Mouse (Mus musculus) liver, adult 2 months (tissue): ENCODE measurements around the gene Pxk. TPM values are rescaled to one million over a fixed set of nuclear protein-coding genes. Genes with fewer than 3 reads are reported as not detected.
A peak's percentile ranks its signal among the peaks of the same experiment; 100 is the strongest.
"Not testable (repeated sequence)": the region's sequence is repeated elsewhere in the genome, so short reads cannot be mapped to it uniquely, and the experiment has no call there.

Experiments
- DNase-seq: peaks from one replicate; pipeline ENCODE4 v3.0.0-alpha.2; 2011; ENCODE audit warnings: low read depth, low spot score; ENCODE audit errors: extremely low read depth
- H3K27ac ChIP-seq: fragments of 200-500 bp; replicated peaks from 2 replicates; pipeline ENCODE4 v1.5.1; 2012; ENCODE audit warnings: low read depth, mild to moderate bottlenecking, control low read depth, inconsistent platforms, low read length; ENCODE audit not compliant: insufficient read depth
- H3K27me3 ChIP-seq: fragments of 200-500 bp; 2 replicates; pipeline ENCODE4 v1.6.1; 2012; ENCODE audit warnings: mild to moderate bottlenecking, moderate library complexity, low read length, inconsistent platforms; ENCODE audit not compliant: control insufficient read depth, insufficient read depth
- H3K36me3 ChIP-seq: fragments of 200-500 bp; 2 replicates; pipeline ENCODE4 v1.6.1; 2012; ENCODE audit warnings: low read length, inconsistent platforms; ENCODE audit not compliant: control insufficient read depth, insufficient read depth
- H3K4me1 ChIP-seq: fragments of 200-500 bp; 2 replicates; pipeline ENCODE4 v1.6.1; 2011; ENCODE audit warnings: low read length; ENCODE audit not compliant: control insufficient read depth, insufficient read depth
- H3K4me3 ChIP-seq: fragments of 200-500 bp; 2 replicates; pipeline ENCODE4 v1.5.1; 2011; ENCODE audit warnings: low read depth, mild to moderate bottlenecking, control low read depth, low read length, moderate library complexity; ENCODE audit not compliant: insufficient read depth
- H3K79me2 ChIP-seq: fragments of 200-500 bp; 2 replicates; pipeline ENCODE4 v1.6.1; 2012; ENCODE audit warnings: inconsistent platforms, mild to moderate bottlenecking, low read length, moderate library complexity; ENCODE audit not compliant: control insufficient read depth, insufficient read depth
- H3K9ac ChIP-seq: fragments of 200-500 bp; 2 replicates; pipeline ENCODE4 v1.6.1; 2012; ENCODE audit warnings: low read depth, mild to moderate bottlenecking, control low read depth, inconsistent platforms, low read length
- CTCF ChIP-seq: fragments of 200-500 bp; IDR thresholded peaks from 2 replicates; pipeline ENCODE4 v1.5.1; 2011; ENCODE audit warnings: low read depth, low read length, control low read depth
- POLR2A ChIP-seq: fragments of 200-500 bp; IDR thresholded peaks from 2 replicates; pipeline ENCODE4 v1.6.1; 2011; ENCODE audit warnings: low read length, control low read depth; ENCODE audit not compliant: insufficient read depth; ENCODE audit errors: extremely low read depth
- WGBS: fragments of 180-500 bp; shearing (Covaris S2); methylation state at CpG from one replicate; pipeline ENCODE4 v1.1.7; 2018; 5-methylcytosine and 5-hydroxymethylcytosine counted together
- polyA plus RNA-seq: library from polyadenylated mRNA; depleted of rRNA; stranded (reverse); fragments of >200 nt; gene quantifications from 2 replicates; pipeline ENCODE4 v1.2.3, GENCODE M21; 2012
- total RNA-seq: library from RNA; depleted of rRNA; stranded (reverse); fragments of >200 nt; gene quantifications from 2 replicates; pipeline ENCODE4 v1.2.3, GENCODE M21; 2014

The Pxk gene
- total and polyA plus RNA-seq, 2 experiments, result 17.5 to 18.4 TPM

- Histone ChIP-seq H3K79me2 (no peaks in the 10 kb centered on the region), H3K4me3 (no peak overlapping the region), H3K36me3 (peaks cover 51% of the 10 kb centered on the region), H3K9ac (no peak overlapping the region), H3K27me3 (no peaks in the 10 kb centered on the region), H3K4me1 (peaks cover 2% of the 10 kb centered on the region; the same call in 1 of the 2 replicates), H3K27ac (no peak overlapping the region)
- TF ChIP-seq CTCF, result no peak
- no peak for TF ChIP-seq POLR2A
- DNase-seq, result no peak
- 82% methylated on average over 7 of the region's 7 CpGs for WGBS
These were observed 66.5 kb downstream of the Pxk start for GRCm38 (mm10) chr14:8164463-8164862.

GRCm38 (mm10) chr14:8172507-8173410 is 74.7 kb downstream of the Pxk start, which contains the start of gene Pdhb:
Pdhb (minus strand) TSS chr14:8173025.
- peaks cover 8% of the 10 kb centered on the region; the same call in 1 of the 2 replicates for H3K79me2 ChIP-seq
- 1% methylated on average over 64 of the region's 64 CpGs for WGBS

GRCm38 (mm10) chr14:8173542-8174250 is 75.7 kb downstream of the Pxk start:
- peak overlapping the region; percentile 1 for H3K9ac ChIP-seq
- peak overlapping the region; percentile 81 for H3K27ac ChIP-seq
- not testable (repeated sequence) for DNase-seq, H3K4me1 ChIP-seq, H3K79me2 ChIP-seq, H3K27me3 ChIP-seq
- peaks cover 22% of the 10 kb centered on the region; the same call in 1 of the 2 replicates for H3K36me3 ChIP-seq
- H3K4me3 ChIP-seq, result peak overlapping the region; percentile 22; the same call in 1 of the 2 replicates
- WGBS, result 7% methylated on average over 5 of the region's 7 CpGs

More at GRCm38 (mm10) chr14:8172507-8173410, 74.7 kb downstream of the Pxk start, which contains the start of gene Pdhb:
- Histone ChIP-seq H3K27ac (peak within 1 kb of the TSS; percentile 91), H3K27me3 (no peaks in the 10 kb centered on the region), H3K36me3 (peaks cover 27% of the 10 kb centered on the region; the same call in 1 of the 2 replicates), H3K4me3 (peak within 1 kb of the TSS; percentile 90), H3K4me1 (peaks cover 11% of the 10 kb centered on the region), H3K9ac (peak within 1 kb of the TSS; percentile 98)
- peak; percentile 99 for DNase-seq
- TF ChIP-seq CTCF, result 0 out of 2 replicates have a peak, but pooled peaks have one; percentile 3
- TF ChIP-seq POLR2A, result peak; percentile 94

- no peak overlapping the region for H3K9ac ChIP-seq
- peaks cover 16% of the 10 kb centered on the region; the same call in 1 of the 2 replicates for H3K36me3 ChIP-seq
- H3K27ac ChIP-seq, result peak overlapping the region; percentile 67
- TF ChIP-seq POLR2A, result no peak
- no peak for TF ChIP-seq CTCF
- peak; percentile 83 for DNase-seq
- WGBS, result 11% methylated on average over 5 of the region's 5 CpGs
- H3K4me1 ChIP-seq, result peaks cover 9% of the 10 kb centered on the region; the same call in 1 of the 2 replicates
- no peaks in the 10 kb centered on the region for H3K27me3 ChIP-seq
- H3K79me2 ChIP-seq, result peaks cover 8% of the 10 kb centered on the region; the same call in 1 of the 2 replicates
- H3K4me3 ChIP-seq, result no peak overlapping the region
These were observed 76.6 kb downstream of the Pxk start for GRCm38 (mm10) chr14:8174634-8175033.

GRCm38 (mm10) chr14:8176251-8176650 is 78.2 kb downstream of the Pxk start:
- H3K27me3 ChIP-seq, result no peaks in the 10 kb centered on the region
- H3K36me3 ChIP-seq, result 0 out of 2 replicates have a peak, but pooled peaks cover 2% of the 10 kb centered on the region
- H3K9ac ChIP-seq, result no peak overlapping the region
- H3K4me3 ChIP-seq, result no peak overlapping the region
- peak overlapping the region; percentile 28 for H3K27ac ChIP-seq
- WGBS, result 25% methylated on average over 5 of the region's 5 CpGs
- DNase-seq, result peak; percentile 83
- peaks cover 9% of the 10 kb centered on the region; the same call in 1 of the 2 replicates for H3K4me1 ChIP-seq
- no peak for TF ChIP-seq POLR2A
- no peak for TF ChIP-seq CTCF
- peaks cover 8% of the 10 kb centered on the region; the same call in 1 of the 2 replicates for H3K79me2 ChIP-seq
